Mouse (Mus musculus): Measurements from ENCODE around the gene Lrrc28.

Gene Lrrc28

GRCm38 (mm10) chr7:67644833-67645680 lies at the start of gene Lrrc28:
Gene Lrrc28 (minus strand): TSS chr7:67645268.
- DNase-seq: peak; percentile 99

- DNase-seq: no peak
Measured at GRCm38 (mm10) chr7:67692791-67693538, 47.9 kb upstream of the Lrrc28 start.

GRCm38 (mm10) chr7:67692141-67692540 lies 47.1 kb upstream of the Lrrc28 start:
- DNase-seq: no peak

GRCm38 (mm10) chr7:67691036-67691435 lies 46.0 kb upstream of the Lrrc28 start:
- DNase-seq: no peak

- no peak for DNase-seq
Measured at GRCm38 (mm10) chr7:67689793-67690192, 44.7 kb upstream of the Lrrc28 start.

- no peak for DNase-seq
Measured at GRCm38 (mm10) chr7:67688281-67688680, 43.2 kb upstream of the Lrrc28 start.

GRCm38 (mm10) chr7:67686545-67686944 lies 41.5 kb upstream of the Lrrc28 start:
- DNase-seq: no peak

- no peak for DNase-seq
Measured at GRCm38 (mm10) chr7:67683006-67683405, 37.9 kb upstream of the Lrrc28 start.

GRCm38 (mm10) chr7:67681078-67681477 lies 36.0 kb upstream of the Lrrc28 start:
- DNase-seq: no peak

- no peak for DNase-seq
Measured at GRCm38 (mm10) chr7:67678878-67679499, 33.9 kb upstream of the Lrrc28 start.

GRCm38 (mm10) chr7:67673656-67674055 lies 28.6 kb upstream of the Lrrc28 start:
- DNase-seq: no peak

GRCm38 (mm10) chr7:67672650-67673049 lies 27.6 kb upstream of the Lrrc28 start:
- peak; percentile 97 for DNase-seq

GRCm38 (mm10) chr7:67670965-67671364 lies 25.9 kb upstream of the Lrrc28 start:
- DNase-seq: no peak

- DNase-seq: no peak
Measured at GRCm38 (mm10) chr7:67663981-67664694, 19.1 kb upstream of the Lrrc28 start.

- no peak for DNase-seq
Measured at GRCm38 (mm10) chr7:67662424-67662823, 17.4 kb upstream of the Lrrc28 start.

- DNase-seq: no peak
Measured at GRCm38 (mm10) chr7:67658110-67658509, 13.0 kb upstream of the Lrrc28 start.

GRCm38 (mm10) chr7:67655186-67655585 lies 10.1 kb upstream of the Lrrc28 start:
- DNase-seq: no peak

- DNase-seq: no peak
Measured at GRCm38 (mm10) chr7:67654668-67655067, 9.6 kb upstream of the Lrrc28 start.

- no peak for DNase-seq
Measured at GRCm38 (mm10) chr7:67652211-67652610, 7.1 kb upstream of the Lrrc28 start.

GRCm38 (mm10) chr7:67648376-67648775 lies 3.3 kb upstream of the Lrrc28 start:
- DNase-seq: no peak

- no peak for DNase-seq
Measured at GRCm38 (mm10) chr7:67647277-67647676, 2.2 kb upstream of the Lrrc28 start, which contains the start of gene Ttc23. Gene Ttc23 (plus strand): TSS chr7:67647410.

- DNase-seq: no peak
Measured at GRCm38 (mm10) chr7:67646131-67646530, 1.1 kb upstream of the Lrrc28 start.

GRCm38 (mm10) chr7:67645681-67646014 lies 580 bp upstream of the Lrrc28 start:
- no peak for DNase-seq
